Mouse (Mus musculus): ENCODE results near the gene Commd1. TPM values are rescaled to one million over a fixed set of nuclear protein-coding genes. Genes with fewer than 3 reads are reported as not detected.

Gene Commd1
- polyA plus RNA-seq, 1 experiment from 2014 or later = 382 TPM

DNA sequence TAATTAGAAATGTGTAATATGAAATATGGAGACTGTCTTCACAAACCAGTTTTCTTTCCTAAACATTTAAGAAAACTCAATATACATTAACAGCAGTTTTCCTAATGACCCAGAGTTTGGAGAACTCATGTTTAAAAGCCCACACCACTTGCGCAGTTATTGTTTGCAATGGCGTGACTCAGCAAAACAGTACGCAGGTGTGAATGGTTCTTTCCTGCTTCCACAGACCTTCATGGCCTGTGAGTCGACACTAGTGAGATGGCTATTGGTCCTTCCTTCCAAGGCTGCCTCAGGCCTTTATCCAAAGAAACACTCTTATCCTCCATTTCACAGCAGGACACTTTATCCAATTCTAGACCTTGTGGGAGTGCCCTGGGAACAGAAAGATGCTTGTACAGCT, 84.5 kb downstream of the Commd1 start:
- Histone ChIP-seq H3K4me2 (no peak overlapping the region), H3K4me3 (replicated peaks) (no peak overlapping the region), H3K36me3 (peaks cover 19% of the 10 kb centered on the region), H3K27ac (no peak overlapping the region), H3K9ac (no peak overlapping the region), H3K27me3 (no peaks in the 10 kb centered on the region), H3K4me1 (no peaks in the 10 kb centered on the region), H3K9me3 (replicated peaks) (no peaks in the 10 kb centered on the region)
- no peak for ATAC-seq (replicated peaks; ENCODE audit: low FRiP score)
- 95% methylated on average over 4 of the region's 4 CpGs for WGBS

DNA sequence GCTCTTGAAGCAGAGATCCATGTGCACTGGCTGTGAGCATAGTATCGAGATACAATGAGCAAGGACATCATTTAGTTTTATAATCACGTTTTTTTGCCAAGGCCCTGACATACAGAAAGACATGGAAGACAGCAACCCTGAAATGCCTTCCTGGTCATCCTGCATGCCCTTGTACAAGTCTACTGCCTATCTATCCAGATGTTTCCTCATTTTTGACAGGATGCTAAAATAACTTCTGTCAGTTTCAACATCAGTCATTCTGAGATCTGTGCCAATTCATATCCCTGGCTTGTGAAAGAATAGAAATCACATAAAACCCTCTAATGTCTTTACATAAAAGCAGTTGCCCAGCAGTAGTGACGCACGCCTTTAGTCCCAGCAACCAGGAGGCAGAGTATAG, 85.1 kb downstream of the Commd1 start:
- Histone ChIP-seq H3K9ac (no peak overlapping the region), H3K4me1 (no peaks in the 10 kb centered on the region), H3K27me3 (no peaks in the 10 kb centered on the region), H3K36me3 (peaks cover 19% of the 10 kb centered on the region), H3K4me3 (replicated peaks) (no peak overlapping the region), H3K27ac (no peak overlapping the region), H3K4me2 (no peak overlapping the region), H3K9me3 (replicated peaks) (no peaks in the 10 kb centered on the region)
- no peak for ATAC-seq (replicated peaks; ENCODE audit: low FRiP score)
- whole genome bisulfite sequencing = 88% methylated on average over 4 of the region's 4 CpGs

- H3K4me2 ChIP-seq = no peak overlapping the region
- no peaks in the 10 kb centered on the region for H3K4me1 ChIP-seq
- ATAC-seq (replicated peaks; ENCODE audit: low FRiP score) = no peak
- no peak overlapping the region for H3K4me3 ChIP-seq (replicated peaks)
- H3K27ac ChIP-seq = no peak overlapping the region
- no peaks in the 10 kb centered on the region for H3K27me3 ChIP-seq
- 55% methylated on average over 3 of the region's 3 CpGs for WGBS
- H3K36me3 ChIP-seq = no peaks in the 10 kb centered on the region
- H3K9me3 ChIP-seq (replicated peaks) = no peaks in the 10 kb centered on the region
- no peak overlapping the region for H3K9ac ChIP-seq
Observed at GRCm38 (mm10) chr11:22893075-22893474, 89.1 kb downstream of the Commd1 start.

DNA sequence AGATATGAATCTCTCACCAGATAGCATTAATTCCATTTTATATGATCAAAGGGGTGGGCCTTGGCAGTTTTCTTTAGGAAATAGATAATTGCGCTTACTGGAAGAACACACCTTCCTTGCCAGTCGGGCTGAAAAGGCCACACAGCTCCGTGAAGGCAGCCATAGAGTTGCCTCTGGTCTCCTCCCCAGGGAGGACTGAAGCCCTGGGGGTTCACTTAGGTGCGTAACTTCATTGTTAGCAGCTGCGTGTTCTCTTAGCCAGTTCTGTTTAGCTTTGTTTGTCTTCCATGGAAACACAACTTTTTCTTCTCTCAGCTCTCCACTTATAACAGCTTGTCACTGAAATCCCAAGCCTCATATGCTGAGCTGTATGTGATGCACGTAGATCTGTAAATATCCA, 89.7 kb downstream of the Commd1 start:
- Histone ChIP-seq H3K4me1 (no peaks in the 10 kb centered on the region), H3K9ac (no peak overlapping the region), H3K36me3 (no peaks in the 10 kb centered on the region), H3K27ac (no peak overlapping the region), H3K27me3 (no peaks in the 10 kb centered on the region), H3K4me3 (replicated peaks) (no peak overlapping the region), H3K9me3 (replicated peaks) (no peaks in the 10 kb centered on the region), H3K4me2 (no peak overlapping the region)
- no peak for ATAC-seq (replicated peaks; ENCODE audit: low FRiP score)
- WGBS = 81% methylated on average over 6 of the region's 6 CpGs

DNA sequence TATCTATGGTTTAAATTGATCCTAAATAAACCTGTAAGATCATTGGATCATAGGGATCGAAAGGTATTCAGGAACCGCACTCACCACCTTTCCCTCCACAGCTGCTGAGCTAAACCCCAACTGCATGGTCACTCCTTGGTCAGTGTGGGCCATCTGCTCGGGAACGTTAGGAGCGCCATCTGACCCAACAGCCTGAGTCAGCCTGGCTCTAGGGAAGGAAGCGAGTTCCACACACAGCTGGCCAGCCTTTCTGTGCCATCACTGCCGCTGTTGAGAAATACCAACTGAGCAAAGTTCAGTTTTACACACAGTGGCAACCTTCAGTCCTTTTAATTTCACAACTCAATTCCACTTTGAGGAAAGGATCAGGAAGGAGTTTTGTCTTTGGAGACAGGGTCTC, 90.3 kb downstream of the Commd1 start:
- Histone ChIP-seq H3K36me3 (no peaks in the 10 kb centered on the region), H3K4me3 (replicated peaks) (no peak overlapping the region), H3K27me3 (no peaks in the 10 kb centered on the region), H3K9me3 (replicated peaks) (no peaks in the 10 kb centered on the region), H3K27ac (no peak overlapping the region), H3K9ac (no peak overlapping the region), H3K4me1 (no peaks in the 10 kb centered on the region), H3K4me2 (no peak overlapping the region)
- ATAC-seq (replicated peaks; ENCODE audit: low FRiP score) = no peak
- 85% methylated on average over 7 of the region's 7 CpGs for WGBS

DNA sequence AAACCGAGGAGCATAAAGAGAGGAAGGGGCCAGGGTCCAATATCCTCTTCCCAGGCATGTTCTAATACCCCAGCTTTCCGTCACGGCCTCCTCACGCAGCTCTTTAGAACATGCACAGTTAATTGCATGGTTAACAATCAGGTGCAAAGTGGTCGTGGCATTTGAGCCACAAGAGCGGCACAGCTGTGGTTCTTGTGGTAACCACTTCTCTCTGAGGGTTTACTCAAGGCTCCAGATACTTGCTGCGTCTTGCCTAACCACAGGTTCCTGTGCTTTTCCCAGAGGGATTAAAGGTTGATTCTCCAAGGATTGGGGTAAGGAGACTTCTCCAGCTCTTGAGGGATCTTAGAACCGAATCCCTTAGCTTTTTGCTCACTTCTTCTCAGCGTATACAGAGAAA, 90.9 kb downstream of the Commd1 start:
- H3K9ac ChIP-seq = no peak overlapping the region

DNA sequence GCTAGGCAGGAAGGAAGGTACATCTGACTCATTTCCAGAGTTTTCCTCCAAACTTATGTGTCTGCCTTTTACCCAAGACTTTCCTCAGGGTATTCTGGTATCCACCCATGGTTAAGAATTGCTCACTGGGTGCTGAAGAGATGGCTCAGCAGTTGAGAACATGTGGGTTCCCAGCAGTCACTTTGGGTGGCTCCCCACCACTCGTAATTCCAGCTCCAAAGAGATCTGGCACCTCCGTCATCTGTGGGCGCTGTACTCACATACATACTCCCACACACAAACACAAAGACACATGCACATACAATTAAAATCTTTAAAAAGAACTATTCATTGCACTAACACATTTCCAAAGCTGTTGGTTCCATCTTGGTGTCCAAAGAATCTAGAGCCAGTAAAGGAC, 93.0 kb downstream of the Commd1 start:
- H3K4me3 ChIP-seq (replicated peaks) = no peak overlapping the region
- H3K9me3 ChIP-seq (replicated peaks) = no peaks in the 10 kb centered on the region
- no peak overlapping the region for H3K9ac ChIP-seq
- H3K4me1 ChIP-seq = no peaks in the 10 kb centered on the region
- WGBS = 93% methylated on average over 3 of the region's 3 CpGs
- ATAC-seq (replicated peaks; ENCODE audit: low FRiP score) = no peak
- no peak overlapping the region for H3K27ac ChIP-seq
- no peaks in the 10 kb centered on the region for H3K36me3 ChIP-seq
- no peaks in the 10 kb centered on the region for H3K27me3 ChIP-seq
- no peak overlapping the region for H3K4me2 ChIP-seq

More for the DNA sequence above, 90.9 kb downstream of the Commd1 start:
- H3K4me1 ChIP-seq = no peaks in the 10 kb centered on the region
- no peak overlapping the region for H3K4me2 ChIP-seq
- no peaks in the 10 kb centered on the region for H3K36me3 ChIP-seq
- ATAC-seq (replicated peaks; ENCODE audit: low FRiP score) = no peak
- H3K27me3 ChIP-seq = no peaks in the 10 kb centered on the region
- H3K9me3 ChIP-seq (replicated peaks) = no peaks in the 10 kb centered on the region
- H3K27ac ChIP-seq = no peak overlapping the region
- H3K4me3 ChIP-seq (replicated peaks) = no peak overlapping the region
- WGBS = 66% methylated on average over 9 of the region's 9 CpGs

GRCm38 (mm10) chr11:22886991-22887390, 95.2 kb downstream of the Commd1 start:
- Histone ChIP-seq H3K9me3 (replicated peaks) (no peaks in the 10 kb centered on the region), H3K4me2 (no peak overlapping the region), H3K9ac (no peak overlapping the region), H3K27me3 (no peaks in the 10 kb centered on the region), H3K27ac (no peak overlapping the region), H3K4me3 (replicated peaks) (no peak overlapping the region), H3K36me3 (no peaks in the 10 kb centered on the region), H3K4me1 (no peaks in the 10 kb centered on the region)
- whole genome bisulfite sequencing = 92% methylated on average over 4 of the region's 4 CpGs
- ATAC-seq (replicated peaks; ENCODE audit: low FRiP score) = no peak

DNA sequence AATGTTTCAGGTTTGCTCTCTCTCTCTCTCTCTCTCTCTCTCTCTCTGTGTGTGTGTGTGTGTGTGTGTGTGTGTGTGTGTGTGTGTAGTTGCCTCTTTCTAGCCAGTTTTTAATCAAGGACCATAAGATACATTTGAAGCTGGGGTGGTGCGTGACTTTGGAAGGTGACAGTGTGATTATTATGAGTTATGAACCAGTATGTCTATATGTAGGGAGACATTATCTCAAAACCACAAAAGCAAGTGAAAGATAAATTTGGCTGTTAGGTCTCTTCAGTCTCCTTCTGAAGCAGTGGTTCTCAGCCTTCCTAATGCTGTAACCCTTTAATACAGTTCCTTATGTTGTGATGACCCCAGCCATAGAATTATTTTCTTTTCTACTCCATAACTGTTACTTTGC, 96.8 kb downstream of the Commd1 start:
- no peaks in the 10 kb centered on the region for H3K27me3 ChIP-seq
- 90% methylated on average over 1 of the region's 1 CpGs for WGBS

DNA sequence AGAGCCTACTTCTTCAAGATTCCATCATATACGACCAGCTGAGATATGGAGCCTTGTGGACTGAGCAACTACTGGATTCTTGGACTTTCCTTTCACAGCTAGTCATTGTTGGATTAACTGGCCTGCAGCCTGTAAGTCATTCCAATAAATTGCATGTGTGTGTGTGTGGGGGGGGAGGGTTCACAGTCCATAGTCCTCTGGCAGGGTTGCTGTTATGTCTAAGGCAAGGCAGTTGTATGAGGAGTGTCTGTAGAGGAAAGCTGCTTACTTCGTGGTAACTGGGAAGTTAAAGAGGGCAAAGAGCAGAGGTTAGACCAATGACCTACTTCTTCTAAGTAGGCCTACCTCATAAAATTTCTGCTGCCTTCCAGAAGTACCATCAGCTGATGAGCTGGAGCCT, 98.5 kb downstream of the Commd1 start:
- Histone ChIP-seq H3K9ac (no peak overlapping the region), H3K27me3 (no peaks in the 10 kb centered on the region), H3K27ac (no peak overlapping the region), H3K9me3 (replicated peaks) (no peaks in the 10 kb centered on the region), H3K36me3 (no peaks in the 10 kb centered on the region), H3K4me2 (no peak overlapping the region), H3K4me1 (no peaks in the 10 kb centered on the region), H3K4me3 (replicated peaks) (no peak overlapping the region)
- 75% methylated on average over 2 of the region's 2 CpGs for WGBS
- no peak for ATAC-seq (replicated peaks; ENCODE audit: low FRiP score)

More for the DNA sequence above, 96.8 kb downstream of the Commd1 start:
- no peak for ATAC-seq (replicated peaks; ENCODE audit: low FRiP score)
- Histone ChIP-seq H3K9ac (no peak overlapping the region), H3K4me1 (no peaks in the 10 kb centered on the region), H3K9me3 (replicated peaks) (no peaks in the 10 kb centered on the region), H3K4me2 (no peak overlapping the region), H3K36me3 (no peaks in the 10 kb centered on the region), H3K27ac (no peak overlapping the region), H3K4me3 (replicated peaks) (no peak overlapping the region)

- Histone ChIP-seq H3K27ac (no peak overlapping the region), H3K4me3 (replicated peaks) (no peak overlapping the region), H3K9me3 (replicated peaks) (no peaks in the 10 kb centered on the region), H3K9ac (no peak overlapping the region), H3K36me3 (no peaks in the 10 kb centered on the region), H3K4me1 (no peaks in the 10 kb centered on the region), H3K4me2 (no peak overlapping the region), H3K27me3 (no peaks in the 10 kb centered on the region)
- ATAC-seq (replicated peaks; ENCODE audit: low FRiP score) = no peak
Observed at GRCm38 (mm10) chr11:22882926-22883325, 99.3 kb downstream of the Commd1 start.

DNA sequence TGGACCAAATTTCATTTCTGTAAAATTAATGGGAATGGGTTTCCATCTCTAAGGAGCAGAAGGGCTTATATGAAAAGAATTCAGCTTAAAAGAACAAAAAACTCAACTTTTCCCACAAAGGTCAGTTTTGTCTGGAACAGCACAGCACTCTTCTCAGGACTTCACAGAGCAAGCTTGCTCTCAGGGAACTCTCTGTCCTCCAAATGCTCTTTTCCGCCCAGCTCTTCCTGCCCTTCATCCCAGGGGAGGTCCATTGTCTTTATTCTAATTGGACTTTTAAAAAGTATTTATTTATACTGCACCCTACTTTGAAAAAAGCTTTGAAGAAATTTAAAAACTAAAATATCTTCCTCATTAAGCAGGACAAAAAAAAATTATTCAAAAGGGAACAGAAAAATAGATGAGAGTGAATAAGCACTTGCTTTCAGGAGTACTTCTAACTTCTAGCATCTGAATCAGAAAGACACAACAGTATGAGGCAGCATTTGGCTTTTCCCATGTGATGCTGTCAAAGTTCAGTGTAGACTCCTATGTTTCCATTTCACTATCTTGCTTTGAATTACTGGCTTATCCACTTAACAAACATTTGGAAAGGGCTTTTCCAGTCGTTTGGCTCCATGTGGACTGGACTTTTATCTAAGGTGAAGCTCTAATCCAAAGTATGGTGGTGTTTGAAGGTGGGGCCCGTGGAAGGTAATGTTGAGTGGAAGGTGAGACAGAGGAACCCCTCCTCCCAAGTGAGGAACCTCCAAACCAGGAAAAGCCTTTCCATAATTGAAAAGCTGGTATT, 101.6 kb downstream of the Commd1 start:
- Histone ChIP-seq H3K36me3 (no peaks in the 10 kb centered on the region), H3K27ac (no peak overlapping the region), H3K9ac (no peak overlapping the region), H3K4me3 (replicated peaks) (no peak overlapping the region), H3K4me1 (no peaks in the 10 kb centered on the region), H3K27me3 (no peaks in the 10 kb centered on the region), H3K4me2 (no peak overlapping the region), H3K9me3 (replicated peaks) (no peaks in the 10 kb centered on the region)
- 67% methylated on average over 3 of the region's 3 CpGs for WGBS
- no peak for ATAC-seq (replicated peaks; ENCODE audit: low FRiP score)

DNA sequence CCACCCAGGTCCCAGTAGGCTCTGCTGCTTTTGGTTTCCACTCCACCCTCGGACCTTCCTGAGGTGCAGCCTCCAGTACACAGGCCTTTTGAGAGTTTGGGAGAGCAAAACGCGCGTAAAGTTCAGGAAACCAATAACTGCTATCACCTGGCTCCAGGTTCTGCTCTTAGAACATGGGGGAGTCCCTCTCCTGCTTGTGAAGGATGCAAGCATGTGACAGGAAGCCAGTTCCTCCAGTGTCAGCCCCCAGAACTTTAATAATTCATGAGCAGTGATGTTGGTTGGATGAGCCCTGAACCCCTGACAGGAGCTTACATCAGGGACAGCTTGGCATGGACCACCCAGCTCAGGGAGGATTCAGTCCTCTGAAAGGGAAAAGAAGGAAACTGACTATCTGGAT, 102.5 kb downstream of the Commd1 start:
- Histone ChIP-seq H3K4me3 (replicated peaks) (no peak overlapping the region), H3K27me3 (no peaks in the 10 kb centered on the region), H3K4me1 (no peaks in the 10 kb centered on the region), H3K36me3 (no peaks in the 10 kb centered on the region), H3K4me2 (no peak overlapping the region), H3K27ac (no peak overlapping the region), H3K9me3 (replicated peaks) (no peaks in the 10 kb centered on the region), H3K9ac (no peak overlapping the region)
- WGBS = 82% methylated on average over 4 of the region's 4 CpGs
- ATAC-seq (replicated peaks; ENCODE audit: low FRiP score) = no peak
